Mouse (Mus musculus): ENCODE results near the gene Zcchc24. TPM values are rescaled to one million over a fixed set of nuclear protein-coding genes. Genes with fewer than 3 reads are reported as not detected.
A peak's percentile ranks its signal among the peaks of the same experiment; 100 is the strongest.

Gene Zcchc24
- polyA plus RNA-seq, 1 experiment from 2014 or later = 22.4 TPM

DNA sequence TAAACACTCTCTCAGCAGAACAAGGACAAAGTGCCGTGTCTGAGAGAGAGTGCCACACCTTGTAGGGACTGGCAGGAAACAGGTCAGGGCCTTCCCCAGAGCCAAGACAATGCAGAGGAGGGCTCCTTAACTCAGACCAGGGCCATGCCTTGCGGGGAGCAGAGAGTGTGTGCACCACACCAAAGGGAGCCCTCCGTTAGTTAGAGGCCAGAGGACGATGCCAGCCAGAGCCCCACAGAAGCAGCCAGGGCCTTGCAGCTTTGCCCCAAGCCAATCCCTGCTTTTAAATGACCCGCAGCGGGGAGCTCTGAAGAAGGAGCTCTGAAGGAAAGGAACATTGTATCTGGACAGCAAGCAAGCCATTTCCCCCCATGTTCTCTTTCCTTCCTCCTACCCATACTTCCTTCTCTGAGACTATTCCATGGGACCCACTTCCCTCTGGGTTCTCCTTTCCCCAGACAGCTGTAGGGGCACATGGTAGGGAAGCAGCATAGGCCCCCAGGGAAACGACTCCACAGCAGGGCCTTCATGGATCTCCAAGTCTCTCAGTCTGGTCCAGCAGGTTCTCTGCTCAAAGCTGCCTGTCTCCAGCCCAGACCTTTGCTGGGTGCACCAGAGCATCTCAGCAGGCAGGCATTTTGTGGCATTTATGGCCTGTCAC, 105.1 kb downstream of the Zcchc24 start:
- Histone ChIP-seq H3K4me3 (no peak overlapping the region), H3K27ac (peak overlapping the region; percentile 52), H3K9me3 (replicated peaks) (no peaks in the 10 kb centered on the region), H3K36me3 (peaks cover 55% of the 10 kb centered on the region), H3K4me1 (replicated peaks) (peaks cover 41% of the 10 kb centered on the region), H3K27me3 (no peaks in the 10 kb centered on the region), H3K4me2 (no peak overlapping the region), H3K9ac (no peak overlapping the region)
- no peak for ATAC-seq (replicated peaks; ENCODE audit: insufficient number of reproducible peaks, insufficient read depth, low FRiP score, low read depth)
- 80% methylated on average over 7 of the region's 7 CpGs for WGBS

Other genes with a start within 250 kb of the Zcchc24 start
- 102 and 108 TPM in 2 replicates for gene Ppif, start 74.9 kb downstream of the Zcchc24 start, polyA plus RNA-seq (2015; fragmentation: Nextera tagmentation; extraction: Ambion mirVana)
- gene Anxa11, start 73.1 kb upstream of the Zcchc24 start, polyA plus RNA-seq (2015; fragmentation: Nextera tagmentation; extraction: Ambion mirVana) = 27.0 and 31.6 TPM in 2 replicates
- 0.85 TPM in 1 of 2 replicates, not detected in the other for gene Plac9a, start 134.1 kb upstream of the Zcchc24 start, polyA plus RNA-seq (2015; fragmentation: Nextera tagmentation; extraction: Ambion mirVana)
- gene Tmem254a, start 158.6 kb upstream of the Zcchc24 start, polyA plus RNA-seq (2015; fragmentation: Nextera tagmentation; extraction: Ambion mirVana) = 2.3 and 4.2 TPM in 2 replicates
- not detected in 2 replicates for gene Cphx1, start 169.3 kb upstream of the Zcchc24 start, polyA plus RNA-seq (2015; fragmentation: Nextera tagmentation; extraction: Ambion mirVana)
- gene Duxbl1, start 209.5 kb upstream of the Zcchc24 start, polyA plus RNA-seq (2015; fragmentation: Nextera tagmentation; extraction: Ambion mirVana) = 0.43 and 0.82 TPM in 2 replicates

All from heart, embryonic 15.5 days (tissue).